Mouse (Mus musculus): Measurements from ENCODE around the gene Fam124b.

Gene Fam124b

DNA sequence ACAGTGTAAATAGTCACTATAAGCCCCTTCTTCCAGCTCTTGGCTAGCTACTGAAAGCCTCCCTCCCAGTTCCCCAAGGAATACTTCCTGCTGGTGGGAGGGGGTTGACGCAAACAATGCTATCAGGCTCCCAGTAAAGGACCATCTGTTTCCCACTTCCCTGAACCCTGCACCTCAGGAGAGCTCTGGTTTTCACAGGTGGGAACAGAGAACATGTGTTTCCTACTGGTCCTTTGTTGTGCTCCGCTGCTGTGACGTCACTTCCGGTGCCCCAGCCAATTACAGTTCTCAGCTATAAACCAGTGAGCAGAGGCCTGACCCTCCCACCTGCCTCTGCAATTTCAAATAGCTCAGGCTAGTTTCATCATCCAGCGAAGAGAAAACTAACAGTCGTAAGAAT, at the start of gene Fam124b:
Gene Fam124b, minus strand, starts transcription at position 206 of the 400 bp plus-strand sequence.
- no peak for ATAC-seq (ENCODE audit: insufficient number of reproducible peaks, low FRiP score, low TSS enrichment)

DNA sequence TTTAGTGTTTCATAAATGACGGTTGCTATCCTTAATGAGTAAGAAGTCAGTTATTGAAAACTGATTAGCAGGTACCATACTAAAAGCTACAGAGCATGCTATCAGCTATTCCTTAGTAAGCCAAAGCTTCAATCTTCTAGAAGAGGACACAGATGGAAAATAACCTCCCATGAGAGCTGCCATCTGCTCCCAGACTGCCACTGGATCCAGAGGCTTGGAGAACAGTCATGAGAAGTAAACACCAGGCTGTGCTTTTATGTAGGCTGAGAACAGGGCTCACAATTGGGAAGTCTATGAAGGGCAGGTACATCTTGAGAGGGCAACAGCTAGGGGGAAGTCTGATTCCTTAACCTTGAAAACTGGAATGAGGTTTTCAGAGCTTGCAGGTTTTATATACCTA, 42.2 kb upstream of the Fam124b start:
- ATAC-seq (ENCODE audit: insufficient number of reproducible peaks, low FRiP score, low TSS enrichment) = no peak

DNA sequence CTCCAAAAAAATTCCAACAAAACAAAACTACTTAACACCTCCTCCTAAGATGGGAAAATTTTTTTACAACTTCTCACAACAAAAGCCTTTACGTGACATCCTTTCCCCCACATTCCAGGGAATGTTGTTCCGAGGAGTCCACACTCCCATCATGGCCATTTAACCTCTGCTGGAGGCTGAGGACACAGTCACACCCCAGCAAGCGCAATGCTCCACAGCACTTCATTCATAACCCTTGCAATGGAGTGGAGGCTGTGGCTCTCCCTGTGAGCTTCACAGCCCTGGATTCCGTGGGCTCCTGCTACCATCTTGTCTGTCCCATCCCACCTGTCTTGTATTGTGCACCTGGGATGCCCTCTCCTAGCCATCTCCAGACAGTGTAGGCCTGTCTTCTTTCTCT, 40.4 kb upstream of the Fam124b start:
- ATAC-seq (ENCODE audit: insufficient number of reproducible peaks, low FRiP score, low TSS enrichment) = no peak

DNA sequence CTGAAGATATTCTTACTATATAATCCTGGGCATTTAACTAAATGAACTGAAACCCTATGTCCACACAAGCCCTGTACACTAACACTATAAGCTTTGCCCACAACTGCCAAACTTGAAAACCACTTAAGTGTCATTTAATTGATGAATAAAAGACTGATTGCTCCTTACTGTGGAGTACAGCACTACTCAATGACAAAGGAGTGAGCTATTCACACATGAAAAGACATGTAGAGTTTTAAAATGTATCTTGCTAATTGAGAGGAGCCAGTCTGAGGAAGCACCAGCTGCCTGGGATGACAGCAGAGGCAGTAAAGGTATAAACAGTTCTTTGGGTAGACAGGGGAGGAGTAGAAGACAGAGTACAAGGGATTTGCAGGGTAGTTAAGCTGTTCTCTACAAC, 35.0 kb upstream of the Fam124b start:
- no peak for ATAC-seq (ENCODE audit: insufficient number of reproducible peaks, low FRiP score, low TSS enrichment)

DNA sequence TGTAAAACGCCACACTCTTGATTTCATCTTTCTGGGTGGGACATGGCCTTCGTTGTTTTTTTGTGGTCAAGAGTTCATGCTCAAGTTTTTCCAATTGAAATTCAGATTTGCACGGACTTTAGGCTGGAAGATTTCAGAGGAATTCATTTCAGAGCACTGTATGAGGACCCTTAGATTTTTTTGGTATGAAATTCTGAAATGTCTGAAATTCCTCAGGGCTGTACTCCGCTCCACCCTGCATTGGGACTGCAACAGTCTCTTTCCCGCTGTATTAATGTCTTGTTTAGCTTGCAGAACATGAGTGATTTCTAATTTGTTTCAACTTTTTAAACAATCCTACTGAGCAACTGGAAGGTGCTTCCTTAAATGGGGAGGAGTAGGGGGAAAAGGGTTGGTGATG, 32.0 kb upstream of the Fam124b start:
- ATAC-seq (ENCODE audit: insufficient number of reproducible peaks, low FRiP score, low TSS enrichment) = no peak

- ATAC-seq (ENCODE audit: insufficient number of reproducible peaks, low FRiP score, low TSS enrichment) = no peak
These were observed 28.9 kb upstream of the Fam124b start for GRCm38 (mm10) chr1:80247131-80247530.

- no peak for ATAC-seq (ENCODE audit: insufficient number of reproducible peaks, low FRiP score, low TSS enrichment)
These were observed 25.9 kb upstream of the Fam124b start for GRCm38 (mm10) chr1:80244123-80244522.

- no peak for ATAC-seq (ENCODE audit: insufficient number of reproducible peaks, low FRiP score, low TSS enrichment)
These were observed 23.3 kb upstream of the Fam124b start for GRCm38 (mm10) chr1:80241579-80241978.

GRCm38 (mm10) chr1:80240017-80240660, 21.9 kb upstream of the Fam124b start:
- ATAC-seq (ENCODE audit: insufficient number of reproducible peaks, low FRiP score, low TSS enrichment) = no peak

DNA sequence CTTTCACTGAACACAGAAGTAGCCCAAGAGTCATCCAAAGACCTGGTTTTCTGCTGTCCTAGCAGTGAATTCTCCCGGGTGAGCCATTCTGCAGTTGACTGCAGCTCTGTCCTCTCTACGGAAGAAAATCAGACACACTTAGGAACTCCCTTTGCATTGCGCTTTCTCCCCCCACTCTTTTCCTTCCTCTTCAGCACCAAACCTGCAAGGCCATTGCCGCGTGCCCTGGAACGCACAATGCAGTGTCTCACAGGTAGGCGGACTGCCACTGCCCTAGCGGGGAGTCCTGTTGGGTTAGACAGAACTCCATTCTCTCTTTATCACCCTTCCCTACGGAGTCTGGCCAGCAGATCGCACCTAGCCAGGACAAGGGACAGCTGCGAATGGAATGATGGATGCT, 21.2 kb upstream of the Fam124b start:
- no peak for ATAC-seq (ENCODE audit: insufficient number of reproducible peaks, low FRiP score, low TSS enrichment)

- no peak for ATAC-seq (ENCODE audit: insufficient number of reproducible peaks, low FRiP score, low TSS enrichment)
These were observed 18.9 kb upstream of the Fam124b start for GRCm38 (mm10) chr1:80236951-80237702.

DNA sequence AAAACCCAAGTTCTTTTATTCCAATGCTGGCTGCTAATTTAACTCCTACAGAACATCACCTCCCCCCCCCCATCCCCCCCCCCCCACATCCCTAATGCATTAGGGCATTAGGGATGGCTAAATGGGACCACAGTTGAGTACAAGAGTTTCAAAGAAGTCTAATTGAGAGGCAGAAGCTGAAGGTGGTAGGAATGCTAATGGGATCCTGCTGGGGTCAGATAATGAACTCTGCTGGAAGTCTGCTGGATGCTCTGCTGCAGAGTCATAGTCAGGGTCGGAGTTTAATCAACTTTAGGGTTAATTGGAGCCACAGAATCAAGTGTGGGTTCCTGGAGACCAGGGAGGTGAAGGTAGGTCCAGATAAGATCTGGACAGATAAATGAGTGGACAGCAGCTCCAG, 17.9 kb upstream of the Fam124b start:
- no peak for ATAC-seq (ENCODE audit: insufficient number of reproducible peaks, low FRiP score, low TSS enrichment)

DNA sequence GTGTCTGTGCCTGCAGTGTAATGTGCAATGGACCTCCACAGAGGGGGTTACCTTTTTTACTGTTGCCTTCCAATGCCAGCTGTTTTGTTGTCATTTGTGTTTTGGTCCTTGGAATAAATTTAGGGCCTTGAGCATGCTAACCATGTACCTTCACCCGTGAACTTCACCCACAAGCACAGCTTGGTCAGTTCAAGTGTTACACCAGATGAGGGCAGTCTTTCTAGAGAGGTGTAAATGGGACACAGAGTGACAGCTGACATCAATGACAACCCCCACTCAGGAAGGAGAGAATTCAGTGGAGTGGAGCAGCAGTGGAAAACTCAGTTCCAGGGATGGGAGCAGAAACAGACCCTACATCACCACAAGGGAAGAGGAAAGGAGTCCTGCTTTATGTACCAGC, 12.3 kb upstream of the Fam124b start:
- no peak for ATAC-seq (ENCODE audit: insufficient number of reproducible peaks, low FRiP score, low TSS enrichment)

DNA sequence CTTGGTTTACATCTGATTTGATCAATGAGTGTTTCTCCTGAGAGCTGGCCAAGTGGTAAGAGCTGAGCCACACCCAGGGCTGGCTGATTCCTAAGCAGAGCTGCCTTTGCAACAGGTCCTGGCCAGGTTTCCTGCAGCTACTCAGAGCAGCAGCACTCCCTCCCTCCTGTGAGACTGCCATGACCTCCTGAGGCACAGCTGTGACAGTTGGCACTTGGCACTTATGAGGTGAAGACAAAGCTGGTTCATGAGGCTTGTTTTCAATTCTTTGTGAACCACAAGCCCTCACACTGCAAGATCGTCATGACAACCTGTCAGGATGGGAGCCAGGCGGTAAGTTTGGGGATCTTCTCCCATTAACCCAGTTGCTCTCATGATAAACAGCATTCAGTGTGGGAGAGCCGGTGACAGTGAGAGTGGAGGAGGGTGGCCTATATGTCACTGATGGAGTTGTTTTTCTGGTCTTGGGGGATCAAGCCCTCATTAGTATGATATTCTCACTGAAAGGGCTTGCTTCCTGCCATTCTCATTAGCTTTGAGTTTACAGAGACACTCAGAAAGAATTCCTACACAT, 6.7 kb upstream of the Fam124b start:
- ATAC-seq (ENCODE audit: insufficient number of reproducible peaks, low FRiP score, low TSS enrichment) = no peak

DNA sequence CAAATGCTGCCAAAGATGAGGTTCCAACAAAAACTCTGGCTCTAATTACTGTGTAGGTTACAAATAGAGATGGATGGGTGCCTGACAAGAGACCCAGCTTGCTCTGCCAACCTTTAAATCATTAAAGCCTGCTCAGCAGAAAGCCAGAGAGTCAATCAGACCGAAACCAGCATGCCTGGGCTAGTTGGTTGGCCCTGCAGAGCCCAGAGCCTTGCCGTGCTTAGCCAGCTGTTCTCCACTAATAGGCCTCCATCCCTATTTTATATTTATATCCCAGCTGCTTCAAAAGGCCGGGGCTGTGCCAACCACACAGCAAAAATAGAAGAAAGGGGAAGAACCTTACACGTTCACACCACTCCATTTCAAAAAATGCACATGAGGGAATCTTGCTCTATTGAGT, 2.9 kb upstream of the Fam124b start:
- ATAC-seq (ENCODE audit: insufficient number of reproducible peaks, low FRiP score, low TSS enrichment) = no peak

- no peak for ATAC-seq (ENCODE audit: insufficient number of reproducible peaks, low FRiP score, low TSS enrichment)
These were observed 4.4 kb downstream of the Fam124b start for GRCm38 (mm10) chr1:80213826-80214225.

DNA sequence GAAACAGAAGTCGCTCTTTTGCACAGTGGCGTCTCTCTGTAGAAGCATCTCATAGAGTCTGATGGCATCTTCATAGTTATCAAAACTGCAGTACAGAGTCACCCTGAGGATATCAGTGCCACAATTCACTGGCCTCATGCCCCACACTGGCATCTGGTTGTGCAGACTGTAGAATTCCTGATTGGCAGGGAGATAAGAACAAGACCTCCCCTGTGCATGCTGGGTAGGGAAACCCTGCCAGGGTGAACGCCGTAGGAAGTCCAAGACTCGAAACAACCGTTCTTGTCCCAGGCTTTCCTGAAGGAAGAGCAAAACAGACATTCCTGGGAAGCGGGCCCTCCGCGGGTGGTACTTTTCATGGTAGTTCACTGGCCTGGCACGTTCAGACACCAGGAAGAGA, 5.1 kb downstream of the Fam124b start:
- ATAC-seq (ENCODE audit: insufficient number of reproducible peaks, low FRiP score, low TSS enrichment) = no peak

DNA sequence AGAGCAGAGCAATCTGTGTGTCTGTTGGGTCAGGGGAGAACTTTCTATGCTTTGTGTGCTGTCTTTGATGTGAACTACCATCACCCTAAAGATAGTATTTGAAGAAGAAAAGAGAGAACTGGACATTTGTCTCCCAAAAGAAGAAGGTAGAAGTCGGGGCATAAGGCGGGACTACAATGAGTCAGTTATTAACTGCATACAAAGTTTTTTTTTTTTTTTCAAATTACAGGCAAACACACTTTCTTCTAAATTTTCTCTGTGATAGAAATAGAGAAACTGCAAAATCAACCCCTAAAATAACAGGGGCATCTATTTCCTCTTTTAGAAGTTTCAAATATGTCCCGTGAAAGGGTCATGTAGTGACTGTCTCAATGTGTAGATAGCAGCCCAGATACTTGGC, 16.0 kb downstream of the Fam124b start:
- no peak for ATAC-seq (ENCODE audit: insufficient number of reproducible peaks, low FRiP score, low TSS enrichment)

GRCm38 (mm10) chr1:80192837-80193236, 25.4 kb downstream of the Fam124b start:
- no peak for ATAC-seq (ENCODE audit: insufficient number of reproducible peaks, low FRiP score, low TSS enrichment)

DNA sequence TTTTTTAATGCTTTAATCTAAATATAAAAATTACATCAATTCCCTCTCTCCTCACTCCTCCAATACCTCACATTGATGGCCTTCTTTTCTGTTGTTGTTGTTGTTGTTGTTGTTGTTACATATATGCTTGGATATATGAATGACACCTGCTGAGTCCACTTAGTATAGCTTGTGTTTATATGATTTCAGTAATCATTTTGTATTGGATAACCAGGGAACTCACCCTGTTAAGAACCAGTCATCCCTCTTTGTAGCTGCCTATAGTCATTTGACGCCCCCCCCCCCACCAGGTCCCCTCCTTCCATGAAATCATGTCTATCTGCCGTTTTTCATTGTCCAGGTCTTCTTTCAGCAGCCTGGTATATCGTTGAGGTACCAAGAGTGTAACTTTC, 36.9 kb downstream of the Fam124b start:
- ATAC-seq (ENCODE audit: insufficient number of reproducible peaks, low FRiP score, low TSS enrichment) = no peak

DNA sequence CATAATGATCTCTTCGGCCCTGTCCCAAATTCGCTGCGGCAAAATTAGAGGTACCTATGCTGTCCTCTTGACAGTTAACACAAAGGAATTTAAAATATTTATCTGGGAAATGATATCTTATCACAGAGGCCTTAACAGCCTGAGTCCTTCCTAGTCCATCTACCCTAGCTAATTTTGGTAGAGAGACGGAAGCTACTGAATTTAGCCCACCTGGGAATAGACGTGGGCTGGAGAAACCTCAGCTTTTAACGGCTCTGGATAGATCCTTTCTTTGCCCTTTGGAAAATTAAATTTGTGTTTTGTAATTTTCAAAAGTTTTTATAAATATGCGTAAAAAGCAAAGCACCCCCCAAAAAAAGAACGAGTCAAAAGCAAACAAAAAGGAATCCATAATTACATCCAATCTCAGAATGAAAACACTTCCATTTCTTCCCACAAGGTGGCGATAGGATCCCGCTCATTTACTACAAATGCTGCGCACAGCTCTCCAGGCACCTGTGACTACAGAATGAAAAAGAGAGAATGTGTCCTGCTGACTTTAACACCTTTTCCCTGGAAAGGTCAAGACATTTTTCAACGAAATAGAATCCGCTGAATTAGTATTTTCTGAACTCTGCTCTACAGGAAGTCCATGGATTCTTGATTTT, 37.4 kb downstream of the Fam124b start:
- peak; percentile 52; the same call in 1 of the 2 replicates for ATAC-seq (ENCODE audit: insufficient number of reproducible peaks, low FRiP score, low TSS enrichment)

Measured in cerebellum, adult (tissue).